Mouse (Mus musculus): ENCODE measurements around the gene Rnf217. TPM values are rescaled to one million over a fixed set of nuclear protein-coding genes. Genes with fewer than 3 reads are reported as not detected.

Rnf217 gene
- polyA plus RNA-seq, 1 experiment from 2014 or later = 1.1 TPM

GRCm38 (mm10) chr10:31515897-31516296 is 93.1 kb downstream of the Rnf217 start:
- H3K27ac ChIP-seq = no peak overlapping the region
- H3K9me3 ChIP-seq = no peaks in the 10 kb centered on the region
- no peaks in the 10 kb centered on the region for H3K36me3 ChIP-seq
- H3K4me3 ChIP-seq = no peak overlapping the region
- no peak for DNase-seq (ENCODE audit: low spot score)
- 96% methylated on average over 1 of the region's 1 CpGs for WGBS
- H3K27me3 ChIP-seq (ENCODE audit: insufficient read depth, poor library complexity, severe bottlenecking) = no peaks in the 10 kb centered on the region
- H3K4me1 ChIP-seq = no peaks in the 10 kb centered on the region

GRCm38 (mm10) chr10:31504134-31504551 is 104.8 kb downstream of the Rnf217 start:
- WGBS = 81% methylated on average over 3 of the region's 3 CpGs
- H3K36me3 ChIP-seq = peaks cover 15% of the 10 kb centered on the region; the same call in 1 of the 2 replicates
- no peak for DNase-seq (ENCODE audit: low spot score)

GRCm38 (mm10) chr10:31503542-31504133 is 105.3 kb downstream of the Rnf217 start:
- no peak for DNase-seq (ENCODE audit: low spot score)
- Histone ChIP-seq H3K27ac (no peak overlapping the region), H3K4me3 (no peak overlapping the region), H3K36me3 (0 out of 2 replicates have a peak, but pooled peaks cover 11% of the 10 kb centered on the region), H3K27me3 (ENCODE audit: insufficient read depth, poor library complexity, severe bottlenecking) (no peaks in the 10 kb centered on the region), H3K9me3 (no peaks in the 10 kb centered on the region), H3K4me1 (no peaks in the 10 kb centered on the region)
- 91% methylated on average over 8 of the region's 8 CpGs for WGBS

More at GRCm38 (mm10) chr10:31504134-31504551, 104.8 kb downstream of the Rnf217 start:
- Histone ChIP-seq H3K4me1 (no peaks in the 10 kb centered on the region), H3K27ac (no peak overlapping the region), H3K27me3 (ENCODE audit: insufficient read depth, poor library complexity, severe bottlenecking) (no peaks in the 10 kb centered on the region), H3K9me3 (no peaks in the 10 kb centered on the region), H3K4me3 (no peak overlapping the region)

GRCm38 (mm10) chr10:31501644-31502043 is 107.3 kb downstream of the Rnf217 start:
- no peaks in the 10 kb centered on the region for H3K9me3 ChIP-seq
- H3K36me3 ChIP-seq = 0 out of 2 replicates have a peak, but pooled peaks cover 7% of the 10 kb centered on the region
- H3K27me3 ChIP-seq (ENCODE audit: insufficient read depth, poor library complexity, severe bottlenecking) = no peaks in the 10 kb centered on the region
- H3K4me1 ChIP-seq = no peaks in the 10 kb centered on the region
- no peak overlapping the region for H3K27ac ChIP-seq
- H3K4me3 ChIP-seq = no peak overlapping the region
- 76% methylated on average over 5 of the region's 5 CpGs for WGBS
- no peak for DNase-seq (ENCODE audit: low spot score)

- Histone ChIP-seq H3K27ac (no peak overlapping the region), H3K4me1 (no peaks in the 10 kb centered on the region), H3K4me3 (no peak overlapping the region), H3K27me3 (ENCODE audit: insufficient read depth, poor library complexity, severe bottlenecking) (no peaks in the 10 kb centered on the region), H3K36me3 (no peaks in the 10 kb centered on the region), H3K9me3 (no peaks in the 10 kb centered on the region)
- 92% methylated on average over 2 of the region's 2 CpGs for WGBS
- no peak for DNase-seq (ENCODE audit: low spot score)
Observed at GRCm38 (mm10) chr10:31496931-31497330, 112.1 kb downstream of the Rnf217 start.

GRCm38 (mm10) chr10:31495826-31496225 is 113.2 kb downstream of the Rnf217 start:
- no peak overlapping the region for H3K27ac ChIP-seq
- H3K4me1 ChIP-seq = no peaks in the 10 kb centered on the region
- no peaks in the 10 kb centered on the region for H3K9me3 ChIP-seq
- H3K36me3 ChIP-seq = no peaks in the 10 kb centered on the region
- H3K4me3 ChIP-seq = no peak overlapping the region
- no peaks in the 10 kb centered on the region for H3K27me3 ChIP-seq (ENCODE audit: insufficient read depth, poor library complexity, severe bottlenecking)
- WGBS = 90% methylated on average over 3 of the region's 3 CpGs
- DNase-seq (ENCODE audit: low spot score) = no peak

- H3K36me3 ChIP-seq = peaks cover 13% of the 10 kb centered on the region
- DNase-seq (ENCODE audit: low spot score) = no peak
- H3K4me1 ChIP-seq = no peaks in the 10 kb centered on the region
- 90% methylated on average over 1 of the region's 1 CpGs for WGBS
- H3K27ac ChIP-seq = no peak overlapping the region
- no peak overlapping the region for H3K4me3 ChIP-seq
- H3K9me3 ChIP-seq = 0 out of 2 replicates have a peak, but pooled peaks cover 3% of the 10 kb centered on the region
- H3K27me3 ChIP-seq (ENCODE audit: insufficient read depth, poor library complexity, severe bottlenecking) = no peaks in the 10 kb centered on the region
Observed at GRCm38 (mm10) chr10:31494296-31494695, 114.7 kb downstream of the Rnf217 start.

GRCm38 (mm10) chr10:31467043-31467898 is 141.7 kb downstream of the Rnf217 start:
- Histone ChIP-seq H3K27me3 (ENCODE audit: insufficient read depth, poor library complexity, severe bottlenecking) (no peaks in the 10 kb centered on the region), H3K36me3 (no peaks in the 10 kb centered on the region), H3K4me3 (no peak overlapping the region), H3K4me1 (no peaks in the 10 kb centered on the region), H3K27ac (no peak overlapping the region), H3K9me3 (no peaks in the 10 kb centered on the region)
- WGBS = 61% methylated on average over 10 of the region's 10 CpGs
- no peak for DNase-seq (ENCODE audit: low spot score)

GRCm38 (mm10) chr10:31465840-31466541 is 143.0 kb downstream of the Rnf217 start:
- Histone ChIP-seq H3K4me1 (no peaks in the 10 kb centered on the region), H3K27me3 (ENCODE audit: insufficient read depth, poor library complexity, severe bottlenecking) (no peaks in the 10 kb centered on the region), H3K27ac (no peak overlapping the region), H3K4me3 (no peak overlapping the region), H3K9me3 (no peaks in the 10 kb centered on the region), H3K36me3 (no peaks in the 10 kb centered on the region)
- no peak for DNase-seq (ENCODE audit: low spot score)
- 86% methylated on average over 6 of the region's 6 CpGs for WGBS

GRCm38 (mm10) chr10:31465424-31465823 is 143.6 kb downstream of the Rnf217 start:
- Histone ChIP-seq H3K36me3 (no peaks in the 10 kb centered on the region), H3K27ac (no peak overlapping the region), H3K27me3 (ENCODE audit: insufficient read depth, poor library complexity, severe bottlenecking) (no peaks in the 10 kb centered on the region), H3K9me3 (no peaks in the 10 kb centered on the region), H3K4me1 (no peaks in the 10 kb centered on the region), H3K4me3 (no peak overlapping the region)
- no peak for DNase-seq (ENCODE audit: low spot score)
- WGBS = 69% methylated on average over 4 of the region's 4 CpGs

GRCm38 (mm10) chr10:31463044-31463443 is 145.9 kb downstream of the Rnf217 start:
- Histone ChIP-seq H3K4me1 (no peaks in the 10 kb centered on the region), H3K27ac (no peak overlapping the region), H3K4me3 (no peak overlapping the region), H3K36me3 (no peaks in the 10 kb centered on the region), H3K27me3 (ENCODE audit: insufficient read depth, poor library complexity, severe bottlenecking) (no peaks in the 10 kb centered on the region), H3K9me3 (no peaks in the 10 kb centered on the region)
- WGBS = 93% methylated on average over 2 of the region's 2 CpGs
- DNase-seq (ENCODE audit: low spot score) = no peak

- no peak for DNase-seq (ENCODE audit: low spot score)
- WGBS = 60% methylated on average over 1 of the region's 1 CpGs
- H3K36me3 ChIP-seq = no peaks in the 10 kb centered on the region
- no peaks in the 10 kb centered on the region for H3K4me1 ChIP-seq
- H3K4me3 ChIP-seq = no peak overlapping the region
- H3K27ac ChIP-seq = no peak overlapping the region
- no peaks in the 10 kb centered on the region for H3K9me3 ChIP-seq
- no peaks in the 10 kb centered on the region for H3K27me3 ChIP-seq (ENCODE audit: insufficient read depth, poor library complexity, severe bottlenecking)
Observed at GRCm38 (mm10) chr10:31456806-31457205, 152.2 kb downstream of the Rnf217 start.

- no peak overlapping the region for H3K27ac ChIP-seq
- H3K4me1 ChIP-seq = peaks cover 11% of the 10 kb centered on the region
- DNase-seq (ENCODE audit: low spot score) = no peak
- H3K36me3 ChIP-seq = no peaks in the 10 kb centered on the region
- no peaks in the 10 kb centered on the region for H3K9me3 ChIP-seq
- no peaks in the 10 kb centered on the region for H3K27me3 ChIP-seq (ENCODE audit: insufficient read depth, poor library complexity, severe bottlenecking)
- WGBS = 47% methylated on average over 1 of the region's 1 CpGs
- no peak overlapping the region for H3K4me3 ChIP-seq
Observed at GRCm38 (mm10) chr10:31447083-31447482, 161.9 kb downstream of the Rnf217 start.

Data from heart, embryonic 10.5 days (tissue).